Mouse (Mus musculus): ENCODE results near the gene Theg.

DNA sequence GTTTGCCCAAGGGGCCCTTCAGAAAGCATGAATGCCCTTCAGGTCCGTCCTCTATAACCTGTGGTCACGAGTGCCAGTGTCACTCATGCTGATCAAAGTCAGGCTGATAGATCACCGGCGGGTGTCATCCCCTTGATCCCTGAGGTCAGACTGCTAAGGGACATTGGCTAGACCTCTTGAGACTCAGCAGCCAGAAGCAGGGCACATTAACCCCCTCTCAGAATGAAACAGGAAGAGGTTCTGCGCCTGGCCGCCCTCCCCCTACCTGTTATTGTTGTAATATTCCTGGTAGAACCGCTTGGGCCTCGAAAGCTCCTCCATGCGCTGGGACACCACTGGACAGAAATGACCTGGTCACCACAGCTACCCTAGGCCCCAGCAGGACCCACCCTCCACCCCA is 2.7 kb downstream of the Theg start:
- TF ChIP-seq CTCF (IDR thresholded peaks at IDR 0.05; ENCODE audit: low read depth) = no peak
- no peak for TF ChIP-seq EP300 (IDR thresholded peaks at IDR 0.05; ENCODE audit: low read depth)

Data from liver, postnatal 0 days (tissue).